Mouse (Mus musculus) mouse trophoblast stem cell (cell line): ENCODE data around the gene Dll4.

ENCODE experiments used
- in situ Hi-C, 2 experiments: fragments of 300-500 bp; cut with MseI, MboI; formaldehyde crosslinking; loops; 2 replicates in 1 of 2; 3 replicates in 1 of 2; pipeline ENCODE4 v1.15.1; 2025

The Dll4 gene

DNA sequence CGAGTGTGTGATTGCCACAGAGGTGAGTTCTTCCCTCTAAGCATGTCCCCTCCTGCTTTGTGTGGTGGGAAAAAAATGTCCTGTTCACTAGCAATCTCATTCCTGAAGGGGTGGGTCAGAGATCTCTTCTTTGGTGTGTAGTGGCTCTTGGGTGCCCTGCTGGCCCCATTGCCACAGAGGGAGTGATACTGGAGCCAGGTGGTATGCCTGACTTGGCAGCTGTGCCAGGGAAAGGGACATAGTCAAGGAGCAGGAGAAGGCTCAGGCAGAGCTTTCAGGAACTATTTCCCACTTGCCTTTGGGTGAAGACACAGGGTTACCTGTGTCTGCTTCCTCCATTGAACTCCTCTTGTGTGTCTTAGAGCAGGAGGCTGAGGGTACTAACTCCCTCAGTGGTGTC is 8.6 kb downstream of the Dll4 start:
- in situ Hi-C loops, result no loop called here

DNA sequence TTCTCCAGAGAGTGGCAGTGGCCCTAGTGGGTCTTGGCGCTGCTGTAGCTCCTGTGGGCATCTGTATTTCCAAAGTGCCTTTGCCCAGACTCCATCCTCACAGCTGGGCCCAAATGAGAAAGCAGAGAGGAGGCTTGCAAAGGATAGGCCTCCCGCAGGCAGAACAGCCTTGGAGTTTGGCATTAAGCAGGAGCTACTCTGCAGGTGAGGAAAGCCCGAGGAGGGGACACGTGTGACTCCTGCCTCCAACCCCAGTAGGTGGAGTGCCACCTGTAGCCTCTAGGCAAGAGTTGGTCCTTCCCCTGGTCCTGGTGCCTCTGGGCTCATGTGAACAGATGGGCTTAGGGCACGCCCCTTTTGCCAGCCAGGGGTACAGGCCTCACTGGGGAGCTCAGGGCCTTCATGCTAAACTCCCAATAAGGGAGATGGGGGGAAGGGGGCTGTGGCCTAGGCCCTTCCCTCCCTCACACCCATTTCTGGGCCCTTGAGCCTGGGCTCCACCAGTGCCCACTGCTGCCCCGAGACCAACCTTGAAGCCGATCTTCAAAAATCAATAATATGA is 9.5 kb downstream of the Dll4 start:
- in situ Hi-C loops, result no loop called here

DNA sequence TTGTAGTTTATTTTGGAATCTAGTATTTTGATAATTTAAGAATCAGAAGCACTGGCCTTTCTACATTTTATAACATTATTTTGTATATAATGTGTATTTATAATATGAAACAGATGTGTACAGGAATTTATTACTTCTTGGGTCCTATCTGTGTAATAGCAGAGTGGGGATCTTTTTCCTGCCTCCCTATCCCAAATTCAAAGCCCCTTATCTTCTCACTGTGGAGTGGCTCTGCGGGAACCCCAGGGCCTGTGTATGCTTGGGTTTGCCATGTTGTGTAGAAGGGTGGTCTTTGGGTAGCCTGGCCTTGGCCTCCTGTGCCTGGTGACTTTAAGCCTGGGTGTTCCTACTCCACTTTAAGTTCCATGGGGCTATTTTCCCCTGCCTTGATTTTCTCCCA is 10.0 kb downstream of the Dll4 start:
- in situ Hi-C loops, result no loop called here

DNA sequence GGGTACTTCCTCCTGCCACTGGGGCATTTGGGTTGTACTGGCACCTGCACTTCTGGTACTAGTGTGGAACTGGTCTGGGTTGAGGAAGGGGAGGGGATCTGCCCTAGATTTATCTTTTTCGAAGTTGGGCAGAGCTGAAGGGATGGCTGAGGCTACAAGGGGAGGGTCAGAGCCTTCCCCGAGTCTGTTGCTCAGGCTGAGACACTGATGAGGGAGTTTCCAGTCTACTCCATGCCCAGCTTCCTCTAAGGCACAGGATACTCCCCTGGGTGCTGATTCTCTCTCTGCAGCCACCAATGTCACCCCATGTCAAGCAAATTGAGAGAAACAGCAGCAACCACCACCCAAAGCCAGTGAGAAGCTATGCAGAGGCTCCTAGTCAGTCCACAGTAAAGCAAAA is 10.4 kb downstream of the Dll4 start:
- in situ Hi-C loops, result no loop called here

DNA sequence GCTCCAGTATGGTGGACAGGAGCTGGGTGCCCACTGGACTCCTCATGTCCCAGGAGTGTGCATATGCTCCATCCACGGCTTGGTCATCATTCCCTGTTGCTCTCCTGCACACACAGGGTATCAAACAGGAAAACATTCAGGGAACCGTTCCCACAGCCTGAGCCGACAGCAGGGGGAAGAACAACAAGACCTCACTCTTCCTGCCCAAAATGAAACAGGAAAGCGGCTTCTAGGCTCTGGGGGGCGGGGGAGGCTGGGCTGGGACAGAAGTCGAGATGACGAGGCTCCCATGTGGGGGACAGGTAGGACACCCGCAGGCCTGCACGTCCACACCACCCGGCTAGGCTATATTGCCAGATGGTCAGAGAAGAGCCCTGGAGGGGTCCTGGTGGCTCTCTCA is 10.9 kb downstream of the Dll4 start:
- in situ Hi-C loops, result no loop called here

DNA sequence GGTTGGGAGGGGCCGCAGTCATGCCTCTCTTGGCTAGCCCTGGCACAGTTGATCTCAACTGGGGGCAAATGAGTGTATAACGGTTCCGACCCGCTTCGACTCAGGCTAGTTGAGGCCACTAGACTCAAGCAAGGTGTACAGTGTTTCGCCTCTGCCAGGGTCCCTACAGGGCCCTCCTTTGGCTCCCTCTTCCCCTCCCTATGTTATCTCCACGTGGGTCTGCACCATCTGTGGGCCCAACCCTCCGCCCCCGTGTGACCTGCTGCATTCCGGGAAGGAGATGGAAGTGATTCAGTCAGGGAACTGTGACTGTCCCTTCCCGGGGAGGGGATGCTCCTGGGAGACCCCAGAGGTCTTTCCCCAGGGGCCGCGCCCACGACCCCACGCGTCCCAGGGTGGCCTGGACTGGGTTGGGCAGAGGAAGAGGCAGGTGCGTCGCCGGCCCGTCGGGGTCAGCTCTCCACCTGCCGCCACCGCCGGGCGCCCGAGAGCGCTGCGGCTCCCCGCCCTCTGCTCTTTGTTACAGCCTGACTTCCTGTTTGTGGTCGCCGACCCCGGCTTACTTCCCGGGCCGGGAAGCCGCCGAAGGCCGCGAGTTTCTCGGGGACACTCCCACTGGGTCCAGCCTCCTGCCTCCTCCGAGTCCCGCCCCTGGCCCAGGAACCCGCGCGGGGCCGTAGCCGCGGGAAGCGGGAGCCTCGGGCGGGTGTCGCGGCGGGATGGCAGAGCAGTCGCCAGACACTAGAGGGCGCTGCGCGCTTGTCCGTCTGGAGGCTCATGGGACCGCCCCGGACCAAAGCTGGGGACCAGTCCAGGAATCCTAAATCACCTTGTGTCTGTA is 12.1 kb downstream of the Dll4 start:
- in situ Hi-C loops, result no loop called here

DNA sequence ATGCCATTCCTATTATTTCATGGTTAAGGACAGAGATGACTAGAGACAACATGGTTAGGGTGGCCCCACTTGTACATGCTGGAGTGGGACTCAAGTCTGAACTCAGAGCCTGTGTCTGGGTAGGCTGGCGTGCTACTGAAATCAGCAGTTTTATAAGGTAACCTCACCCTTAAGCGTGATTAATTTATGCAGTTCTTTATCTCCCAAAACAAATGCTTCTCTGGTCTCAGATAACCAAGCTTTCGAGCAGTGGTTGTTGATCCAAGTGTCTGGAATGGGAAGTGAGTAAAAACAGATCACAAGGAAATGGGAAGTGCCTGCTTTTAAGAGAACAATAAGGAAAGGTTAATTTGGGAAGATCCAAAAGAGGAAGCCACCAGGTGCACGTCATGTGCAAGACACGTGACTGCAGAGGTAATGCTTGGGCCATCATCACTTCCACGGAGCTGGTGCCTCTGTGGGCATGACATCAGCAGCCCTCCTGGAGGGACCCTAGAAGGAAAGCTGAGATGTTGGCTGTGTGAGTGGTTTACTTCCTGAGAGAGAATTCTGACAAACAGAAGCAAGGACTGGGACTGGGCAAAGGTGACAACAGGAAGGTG is 19.1 kb downstream of the Dll4 start:
- in situ Hi-C loops, result no loop called here

DNA sequence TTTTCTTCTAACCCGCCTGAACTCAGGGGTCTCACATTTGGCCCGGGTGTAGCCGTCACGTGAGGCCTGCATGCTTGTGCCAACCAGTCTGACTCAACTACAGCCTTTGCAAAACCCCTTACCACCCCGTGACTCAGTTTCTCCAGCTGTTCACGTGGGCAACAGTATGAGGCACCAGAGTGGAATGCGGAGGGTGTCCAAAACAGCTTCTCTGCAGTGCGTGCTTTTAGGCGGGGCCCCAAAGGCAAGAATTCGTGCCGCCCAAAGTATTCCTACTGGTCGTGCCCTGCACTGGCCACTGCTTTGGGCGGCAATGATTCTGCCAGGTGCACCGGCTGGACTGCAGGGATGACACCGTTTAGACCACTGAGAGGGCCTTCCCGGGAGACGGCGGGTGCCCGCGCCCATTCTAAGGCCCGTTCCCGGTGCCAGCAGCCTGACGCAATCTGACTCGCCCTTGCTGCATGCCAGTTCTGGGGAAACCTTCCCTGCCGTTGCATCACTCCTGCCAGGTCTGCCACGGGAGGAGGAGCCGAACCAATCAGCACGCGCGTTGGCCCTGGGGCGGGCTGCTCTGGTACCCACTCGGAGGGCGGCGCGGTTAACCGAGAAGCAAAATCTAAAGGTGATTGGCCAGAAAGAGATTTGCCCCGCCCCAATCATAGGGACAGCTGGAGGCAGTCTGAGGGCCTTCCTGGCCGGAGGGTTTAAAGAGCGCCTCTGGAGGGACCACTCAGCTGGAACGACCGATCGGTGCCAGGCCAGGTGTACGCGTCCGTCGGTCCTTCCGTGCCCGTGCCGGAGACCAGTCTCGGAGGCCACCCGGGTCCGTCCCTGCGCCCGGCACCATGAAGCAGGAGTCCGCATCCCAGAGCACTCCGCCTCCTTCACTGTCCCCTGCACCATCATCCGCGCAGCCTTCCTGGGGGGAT is 25.2 kb downstream of the Dll4 start, which contains the start of gene Chac1:
TSS of gene Chac1 (plus strand) at position 675 of the 932 bp plus-strand sequence.
- in situ Hi-C loops, result no loop called here

DNA sequence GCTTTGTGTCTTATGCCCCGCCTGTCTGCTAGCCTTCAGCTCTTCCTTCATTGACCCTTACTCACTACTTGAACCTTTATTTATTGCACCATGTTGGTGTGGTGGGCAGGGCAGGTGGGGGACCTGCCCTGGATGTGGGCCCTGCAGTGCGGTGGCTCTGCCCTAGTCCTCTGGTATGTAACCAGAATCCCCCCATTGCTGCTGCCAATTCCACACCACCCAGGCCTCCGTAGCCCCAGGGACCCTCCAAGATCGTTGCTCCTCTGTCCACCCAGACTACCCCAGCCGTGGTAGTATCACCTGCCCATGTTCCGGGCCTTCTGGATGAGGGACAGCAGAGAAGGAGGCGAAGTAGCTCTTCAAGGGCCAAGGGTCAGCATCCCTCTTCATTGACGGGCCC is 28.1 kb downstream of the Dll4 start:
- in situ Hi-C loops, result no loop called here

DNA sequence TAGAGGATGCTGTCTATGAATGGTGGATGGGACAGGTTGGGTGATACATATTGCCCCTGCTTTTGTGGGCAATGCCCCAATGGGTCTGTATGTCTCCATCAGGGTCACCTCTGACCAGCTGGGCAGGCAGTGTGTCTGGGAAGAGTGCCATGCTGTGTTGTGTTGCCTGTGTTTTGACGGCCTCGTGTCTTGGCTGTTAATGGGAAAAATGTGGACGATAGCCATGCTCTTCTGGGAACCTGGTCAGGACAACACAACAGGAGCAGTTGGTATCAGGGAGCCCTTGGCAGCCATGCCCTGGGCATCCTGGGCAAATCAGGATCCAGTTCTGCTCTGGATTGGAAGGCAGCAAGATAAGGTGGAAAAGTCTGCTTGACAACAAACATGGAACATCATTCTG is 29.5 kb downstream of the Dll4 start:
- in situ Hi-C loops, result no loop called here

DNA sequence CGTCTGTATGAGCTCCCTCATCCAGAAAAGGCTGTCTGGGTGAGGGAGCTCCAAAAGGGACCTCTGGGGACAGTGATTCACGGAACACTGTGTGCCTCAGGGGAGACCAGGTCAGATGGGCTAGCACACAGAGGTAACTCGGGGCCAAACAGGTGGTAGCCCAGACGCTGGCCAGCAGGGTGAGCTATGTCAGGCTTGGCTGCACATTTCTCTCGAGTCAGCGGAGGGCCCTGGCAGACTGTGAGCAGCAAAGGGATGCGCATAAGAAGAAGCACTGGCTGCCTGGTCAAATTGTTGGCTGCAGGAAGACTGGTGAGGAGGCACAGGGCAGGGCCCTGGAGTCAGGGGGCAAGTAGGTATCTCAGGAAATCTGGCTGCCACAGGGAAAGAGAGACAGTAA is 30.1 kb downstream of the Dll4 start:
- in situ Hi-C loops, result no loop called here

DNA sequence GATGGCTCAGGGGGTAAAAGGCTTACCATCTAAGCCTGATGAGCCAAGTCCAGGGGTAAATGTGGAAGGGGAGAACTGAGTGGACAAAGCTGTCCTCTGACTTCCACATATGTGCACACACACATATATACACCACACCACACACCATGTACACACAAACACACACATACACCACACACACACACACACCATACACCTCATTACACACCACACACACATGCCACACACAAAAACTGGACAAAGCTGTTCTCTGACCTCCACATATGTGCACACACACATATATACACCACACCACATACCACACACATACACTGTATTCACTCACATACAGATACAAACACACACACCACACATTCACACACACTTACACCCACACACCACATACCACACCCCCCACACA is 30.7 kb downstream of the Dll4 start:
- in situ Hi-C loops, result no loop called here

DNA sequence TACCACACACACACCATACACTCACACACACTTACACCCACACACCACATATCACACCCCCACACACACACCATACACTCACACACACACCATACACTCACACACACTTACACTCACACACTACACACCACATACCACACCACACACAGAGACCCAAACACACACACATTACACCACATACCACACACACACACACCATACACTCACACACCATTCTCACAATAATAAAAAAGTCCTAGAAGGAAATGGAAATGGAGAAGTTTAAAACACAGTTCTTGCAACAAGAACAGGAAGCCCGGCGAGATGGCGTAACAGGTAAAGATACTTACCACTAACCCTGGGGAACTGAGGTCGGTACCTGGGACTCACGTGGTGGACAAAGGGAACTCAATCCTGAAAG is 31.2 kb downstream of the Dll4 start:
- in situ Hi-C loops, result no loop called here

DNA sequence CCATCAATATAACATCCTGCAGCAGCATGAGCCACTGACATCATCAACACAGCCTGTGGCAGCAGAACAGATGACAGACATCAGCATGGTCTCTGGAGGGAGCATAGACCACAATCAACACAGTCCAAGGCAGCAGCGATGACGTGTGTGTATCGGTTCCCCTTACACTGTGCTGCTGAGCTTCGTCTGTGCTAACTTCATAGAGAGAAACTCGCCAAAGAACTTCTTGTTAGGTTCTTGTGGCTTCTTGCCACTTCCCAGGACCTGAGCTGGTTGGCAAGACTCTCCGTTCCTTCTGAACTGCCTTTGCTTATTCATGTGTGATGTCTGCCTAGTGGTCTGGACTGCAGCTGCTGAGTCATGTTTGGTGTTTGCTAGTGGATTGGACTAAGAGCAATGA is 32.7 kb downstream of the Dll4 start:
- in situ Hi-C loops, result no loop called here

DNA sequence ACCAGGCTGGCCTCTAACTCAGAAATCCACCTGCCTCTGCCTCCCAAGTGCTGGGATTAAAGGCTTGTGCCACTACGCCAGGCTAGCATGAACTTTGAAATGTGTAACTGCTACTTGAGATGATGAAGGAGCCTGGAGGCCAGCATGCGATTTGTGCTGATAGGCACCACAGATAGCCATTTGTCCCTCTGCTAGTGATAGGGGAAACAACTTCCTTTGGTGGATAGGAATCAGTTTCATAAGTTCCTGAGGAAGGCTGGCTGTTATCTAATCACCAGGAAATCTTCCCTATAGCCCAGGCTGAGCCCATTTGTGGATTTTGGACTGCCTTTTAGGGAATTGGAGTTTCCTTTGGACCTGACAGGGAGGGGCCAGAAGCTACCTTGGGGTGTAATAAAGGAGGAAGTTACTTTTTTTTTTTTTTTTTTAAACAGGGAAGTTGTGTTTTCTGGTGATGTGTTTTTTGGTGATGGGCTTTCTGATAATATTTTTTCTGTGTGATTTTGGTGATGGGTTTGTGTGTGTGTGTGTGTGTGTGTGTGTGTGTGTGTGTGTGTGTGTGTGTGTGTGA is 34.2 kb downstream of the Dll4 start:
- in situ Hi-C loops, result no loop called here

DNA sequence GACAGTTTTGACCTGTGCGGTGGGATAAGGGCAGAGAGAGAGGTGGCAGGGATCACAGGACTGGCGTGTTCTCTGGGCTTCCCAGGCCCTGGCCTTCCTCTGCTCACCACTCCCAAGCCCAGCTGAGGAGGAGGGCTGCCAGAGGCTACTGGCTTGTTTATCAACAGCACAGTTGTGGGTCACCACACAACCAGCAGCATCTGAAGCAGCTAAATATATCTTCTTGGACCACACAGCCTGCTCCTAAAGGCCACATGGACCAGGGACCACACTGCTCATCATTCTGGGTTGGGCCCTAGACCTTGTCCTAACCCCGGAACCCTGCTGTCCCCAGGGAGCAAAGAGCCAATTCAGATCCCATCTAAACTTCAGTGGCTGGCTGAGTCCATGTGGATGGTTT is 39.4 kb downstream of the Dll4 start:
- in situ Hi-C loops, result no loop called here

DNA sequence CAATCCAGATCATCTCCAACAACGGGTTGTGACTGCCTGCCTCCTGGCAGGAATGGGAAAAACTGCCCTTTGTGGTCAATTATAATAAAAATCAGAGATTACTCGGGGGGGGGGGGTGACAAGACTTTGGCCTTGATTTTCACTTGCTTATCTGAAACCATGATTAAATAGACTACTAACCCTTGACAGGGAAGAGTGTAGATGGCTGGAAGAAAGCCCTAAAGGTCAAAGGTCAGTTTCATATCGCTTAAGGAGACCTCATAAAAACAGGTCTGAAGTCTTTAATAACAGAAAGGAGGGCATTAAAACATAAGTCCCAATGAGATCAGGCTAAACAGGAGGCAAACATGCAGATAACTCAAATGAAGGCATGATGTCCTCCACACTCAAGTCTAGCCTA is 41.8 kb downstream of the Dll4 start:
- in situ Hi-C loops, result no loop called here

DNA sequence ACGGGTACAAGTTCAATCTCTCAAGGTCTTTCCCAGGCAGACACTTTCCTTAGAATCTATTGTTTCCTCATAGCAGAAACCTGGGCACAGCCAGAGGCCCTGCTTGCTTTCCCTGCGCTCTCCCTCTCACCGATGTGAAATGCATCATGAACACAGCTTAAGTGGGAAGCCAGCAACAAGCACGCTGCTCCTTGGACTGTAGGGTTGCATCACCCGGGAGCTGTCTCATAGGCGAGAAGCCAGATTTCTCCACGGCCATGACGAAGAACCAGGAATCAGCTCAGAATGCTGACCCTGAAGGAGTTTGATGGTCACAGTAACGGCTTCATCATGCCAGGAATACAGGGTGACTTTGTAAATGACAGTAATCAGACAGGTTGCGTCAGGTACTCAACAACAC is 44.5 kb downstream of the Dll4 start:
- in situ Hi-C loops, result no loop called here

DNA sequence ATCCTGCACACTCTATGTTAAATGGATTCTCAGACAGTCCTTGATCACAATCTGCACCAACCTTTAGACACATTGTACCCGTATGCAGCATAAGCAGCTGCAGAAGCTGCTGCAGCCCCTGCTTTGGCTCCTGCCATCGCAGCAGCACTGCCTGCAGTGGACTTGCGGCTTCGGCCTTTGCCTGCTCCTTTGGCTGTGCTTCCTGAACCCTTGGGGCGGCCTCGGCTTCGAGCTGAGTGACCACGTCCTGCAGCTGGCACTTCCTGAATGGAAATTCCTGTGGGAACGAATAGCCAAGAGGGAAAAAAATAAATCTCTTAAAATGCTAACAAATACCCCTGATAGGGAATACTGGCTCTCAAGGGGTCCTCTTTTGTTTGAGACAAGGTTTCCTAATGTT is 51.7 kb downstream of the Dll4 start:
- in situ Hi-C loops, result no loop called here

DNA sequence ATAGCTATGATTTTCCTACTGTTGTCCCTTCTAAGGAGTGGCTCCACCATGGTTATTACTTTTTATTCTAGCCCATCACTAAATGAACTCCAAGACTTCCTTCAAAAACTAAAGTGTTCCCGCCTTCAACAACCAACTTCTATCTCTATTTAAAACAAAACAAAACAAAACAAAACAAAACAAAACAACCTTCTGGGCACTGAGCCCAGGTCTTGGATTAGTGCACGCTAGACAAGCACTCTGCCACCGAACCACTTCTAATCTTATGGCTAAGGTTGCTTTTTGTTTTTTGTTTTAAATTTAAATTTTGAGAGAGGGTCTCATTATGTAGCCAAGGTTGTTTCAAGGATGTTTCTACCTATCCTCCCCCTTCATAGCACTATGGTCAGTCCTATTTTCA is 52.2 kb downstream of the Dll4 start:
- in situ Hi-C loops, result no loop called here

DNA sequence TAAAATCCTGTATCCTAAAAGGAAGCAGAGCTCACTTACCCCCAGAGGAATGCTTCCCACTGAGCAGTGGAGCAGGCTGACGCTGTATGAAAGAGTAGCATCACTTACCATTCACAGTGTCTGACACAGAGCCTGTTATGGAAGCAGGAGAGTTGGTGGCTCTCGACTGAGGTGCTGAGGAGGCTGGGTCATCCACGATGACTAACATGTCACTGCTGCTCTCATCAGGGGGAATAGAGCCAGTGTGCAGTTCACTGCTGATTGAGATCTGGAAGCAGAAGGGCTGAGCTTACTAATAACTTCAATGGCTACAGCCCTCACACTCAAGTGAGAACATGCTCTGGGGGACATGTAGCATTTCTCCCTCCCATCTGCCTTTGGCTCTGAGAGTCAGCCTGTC is 53.9 kb downstream of the Dll4 start:
- in situ Hi-C loops, result no loop called here
